Mouse (Mus musculus): Measurements from ENCODE around the gene Gse1.

The Gse1 gene

GRCm38 (mm10) chr8:120485116-120485515 lies 256.9 kb downstream of the Gse1 start:
- no peak for DNase-seq (ENCODE audit: low spot score)

GRCm38 (mm10) chr8:120485551-120486476 lies 257.6 kb downstream of the Gse1 start:
- DNase-seq (ENCODE audit: low spot score), result no peak

GRCm38 (mm10) chr8:120486477-120487376 lies 258.5 kb downstream of the Gse1 start:
- no peak for DNase-seq (ENCODE audit: low spot score)

GRCm38 (mm10) chr8:120487377-120487728 lies 259.1 kb downstream of the Gse1 start:
- no peak for DNase-seq (ENCODE audit: low spot score)

- no peak for DNase-seq (ENCODE audit: low spot score)
Measured at GRCm38 (mm10) chr8:120487729-120488510, 259.7 kb downstream of the Gse1 start.

- no peak for DNase-seq (ENCODE audit: low spot score)
Measured at GRCm38 (mm10) chr8:120488636-120489131, 260.4 kb downstream of the Gse1 start.

- no peak for DNase-seq (ENCODE audit: low spot score)
Measured at GRCm38 (mm10) chr8:120489142-120489754, 261.0 kb downstream of the Gse1 start.

- DNase-seq (ENCODE audit: low spot score), result no peak
Measured at GRCm38 (mm10) chr8:120489771-120490281, 261.6 kb downstream of the Gse1 start.

GRCm38 (mm10) chr8:120490354-120491141 lies 262.3 kb downstream of the Gse1 start:
- DNase-seq (ENCODE audit: low spot score), result no peak

- DNase-seq (ENCODE audit: low spot score), result no peak
Measured at GRCm38 (mm10) chr8:120491166-120491793, 263.0 kb downstream of the Gse1 start.

GRCm38 (mm10) chr8:120492193-120492880 lies 264.1 kb downstream of the Gse1 start:
- DNase-seq (ENCODE audit: low spot score), result no peak

GRCm38 (mm10) chr8:120492881-120493220 lies 264.6 kb downstream of the Gse1 start:
- DNase-seq (ENCODE audit: low spot score), result no peak

- DNase-seq (ENCODE audit: low spot score), result no peak
Measured at GRCm38 (mm10) chr8:120493508-120494464, 265.5 kb downstream of the Gse1 start.

- DNase-seq (ENCODE audit: low spot score), result peak; percentile 65
Measured at GRCm38 (mm10) chr8:120494903-120495302, 266.6 kb downstream of the Gse1 start.

- DNase-seq (ENCODE audit: low spot score), result no peak
Measured at GRCm38 (mm10) chr8:120495461-120495860, 267.2 kb downstream of the Gse1 start.

- DNase-seq (ENCODE audit: low spot score), result no peak
Measured at GRCm38 (mm10) chr8:120496478-120496877, 268.2 kb downstream of the Gse1 start.

GRCm38 (mm10) chr8:120497503-120497946 lies 269.3 kb downstream of the Gse1 start:
- no peak for DNase-seq (ENCODE audit: low spot score)

- DNase-seq (ENCODE audit: low spot score), result no peak
Measured at GRCm38 (mm10) chr8:120498349-120498831, 270.1 kb downstream of the Gse1 start.
